Mouse (Mus musculus): ENCODE results near the gene Nup153. TPM values are rescaled to one million over a fixed set of nuclear protein-coding genes. Genes with fewer than 3 reads are reported as not detected.

Gene Nup153
- polyA plus RNA-seq, 1 experiment, result 22.7 TPM

DNA sequence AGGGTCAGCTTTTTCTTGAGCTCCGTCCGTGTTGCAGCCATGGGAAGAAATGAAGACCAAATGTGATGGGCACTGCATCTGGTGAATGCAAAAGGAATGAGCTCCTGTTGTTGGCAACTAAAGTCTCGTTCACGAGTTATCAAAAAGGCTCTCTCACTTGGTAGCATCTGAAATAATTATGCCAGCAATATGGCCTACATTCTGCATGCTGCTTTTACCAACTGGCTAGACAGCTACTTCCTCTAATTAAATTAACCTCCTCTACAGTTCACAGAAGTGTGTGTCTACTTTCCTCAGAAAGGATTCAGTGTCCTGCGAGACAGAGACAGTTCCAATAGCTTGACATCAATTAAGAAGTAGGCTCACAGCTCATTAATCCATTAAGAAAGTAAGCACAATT, 73.2 kb downstream of the Nup153 start:
- no peak for TF ChIP-seq GATA1 (IDR thresholded peaks at IDR 0.05; ENCODE audit: low read length)

DNA sequence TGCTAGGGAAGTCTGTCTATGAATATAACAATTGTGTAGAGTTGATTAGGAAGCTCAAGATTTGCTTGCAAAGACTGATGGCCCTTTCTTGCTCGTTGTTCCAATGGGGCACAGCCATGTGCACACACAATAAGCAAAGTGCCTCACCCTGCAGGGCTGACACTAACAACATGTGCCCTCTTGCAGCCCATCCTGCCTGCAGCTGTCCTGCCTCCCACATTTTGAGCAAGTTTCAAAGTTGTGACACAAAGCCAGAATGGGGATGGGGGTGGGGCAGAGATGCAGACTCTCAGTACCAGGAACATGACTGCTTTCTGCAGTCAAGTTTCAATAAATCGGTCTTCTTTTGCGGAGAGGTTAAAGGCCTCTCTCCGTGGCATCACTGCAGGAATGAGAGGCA, 74.1 kb downstream of the Nup153 start:
- TF ChIP-seq GATA1 (IDR thresholded peaks at IDR 0.05; ENCODE audit: low read length), result no peak

DNA sequence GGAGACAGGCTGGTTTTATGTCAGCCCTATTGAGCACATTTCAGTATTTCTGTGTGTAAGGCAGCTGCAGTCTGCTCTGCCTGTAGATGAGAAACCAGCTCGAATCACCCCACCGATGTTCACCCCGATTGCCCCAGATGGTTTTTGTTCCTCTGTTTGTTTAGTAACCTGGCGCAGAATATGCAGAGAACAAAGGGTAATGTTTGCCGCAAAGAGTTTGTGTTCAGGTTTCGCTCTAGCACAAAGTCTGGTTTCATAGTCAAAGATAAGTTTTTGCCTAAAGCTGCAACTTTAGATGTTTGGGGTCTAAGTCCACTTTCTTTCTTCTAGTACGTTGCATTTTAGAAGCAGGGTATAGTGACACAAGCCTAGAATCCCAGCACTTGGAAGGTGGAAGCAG, 75.1 kb downstream of the Nup153 start:
- no peak for TF ChIP-seq GATA1 (IDR thresholded peaks at IDR 0.05; ENCODE audit: low read length)

DNA sequence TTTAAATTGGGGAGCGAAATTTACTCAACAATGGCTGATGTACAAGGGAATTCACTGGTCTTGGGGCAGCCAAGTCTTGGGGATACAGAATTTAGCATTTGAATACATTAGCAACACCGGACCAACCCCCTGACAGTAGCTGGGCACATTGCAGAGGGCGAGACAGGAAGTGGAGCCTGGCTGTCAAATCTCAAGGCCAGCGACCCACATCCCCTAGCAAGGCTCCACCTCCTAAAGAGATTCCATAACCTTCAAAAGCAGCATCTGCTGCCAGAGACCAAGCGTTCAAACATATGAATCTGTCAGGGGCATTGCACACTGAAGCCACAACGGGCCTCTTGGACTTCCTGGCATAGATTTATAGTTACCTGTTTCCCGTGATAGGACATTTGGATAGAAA, 75.9 kb downstream of the Nup153 start:
- no peak for TF ChIP-seq GATA1 (IDR thresholded peaks at IDR 0.05; ENCODE audit: low read length)

DNA sequence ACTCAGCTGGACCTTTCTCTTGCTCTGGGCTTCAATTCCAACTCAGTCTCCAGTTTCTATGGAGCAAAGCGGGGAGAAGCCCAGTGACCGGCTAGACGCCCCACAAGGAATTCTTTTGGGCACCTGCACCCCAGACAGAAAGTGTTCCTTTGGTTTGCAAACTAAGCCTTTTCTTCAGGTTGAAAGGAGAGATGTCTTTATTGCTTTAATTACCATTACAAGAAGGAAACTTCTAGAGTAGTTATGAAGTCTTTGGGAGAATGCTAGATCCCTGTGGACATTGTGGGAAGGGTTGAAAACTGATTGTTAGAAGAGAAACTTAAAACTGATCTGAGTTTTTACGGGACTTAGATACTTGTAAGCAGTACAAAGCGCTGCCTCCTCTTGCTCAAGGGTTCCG, 82.3 kb downstream of the Nup153 start:
- no peak for TF ChIP-seq GATA1 (IDR thresholded peaks at IDR 0.05; ENCODE audit: low read length)

DNA sequence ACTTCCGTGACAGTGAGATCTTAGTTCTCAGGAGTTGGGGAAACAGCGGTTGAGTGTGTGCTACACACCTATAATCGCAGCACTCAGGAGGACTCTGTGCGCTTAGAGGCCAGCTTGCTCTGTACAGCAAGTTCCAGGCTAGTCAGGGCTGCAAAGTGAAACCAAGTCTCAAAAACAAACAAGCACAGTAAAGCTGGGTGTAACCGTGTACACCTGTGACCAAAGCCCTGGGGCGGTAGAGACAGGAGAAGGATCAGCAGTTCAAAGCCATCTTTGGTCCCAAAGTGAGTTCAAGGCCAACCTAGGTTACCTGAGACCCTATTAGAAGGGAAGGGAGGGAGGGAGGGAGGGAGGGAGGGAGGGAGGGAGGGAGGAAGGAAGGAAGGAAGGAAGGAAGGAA, 83.6 kb downstream of the Nup153 start:
- no peak for TF ChIP-seq GATA1 (IDR thresholded peaks at IDR 0.05; ENCODE audit: low read length)

DNA sequence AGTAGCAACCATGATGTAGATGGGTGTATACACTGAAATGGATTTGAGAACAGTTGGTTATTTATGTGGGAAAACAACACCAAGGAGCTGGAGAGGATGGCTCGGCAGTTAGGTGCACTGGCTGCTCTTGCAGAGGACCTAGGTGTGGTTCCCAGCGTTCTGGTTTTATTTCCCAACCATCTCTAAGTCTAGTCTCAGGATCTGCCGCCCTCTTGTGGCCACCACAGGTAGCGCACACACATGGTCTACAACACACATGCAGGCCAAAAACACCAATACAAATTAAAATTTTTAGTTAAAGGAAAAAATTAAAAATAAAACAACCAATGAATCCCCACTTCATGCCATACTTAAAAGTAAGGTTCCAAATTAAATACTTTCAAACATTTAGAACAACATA, 85.4 kb downstream of the Nup153 start:
- TF ChIP-seq GATA1 (IDR thresholded peaks at IDR 0.05; ENCODE audit: low read length), result no peak

DNA sequence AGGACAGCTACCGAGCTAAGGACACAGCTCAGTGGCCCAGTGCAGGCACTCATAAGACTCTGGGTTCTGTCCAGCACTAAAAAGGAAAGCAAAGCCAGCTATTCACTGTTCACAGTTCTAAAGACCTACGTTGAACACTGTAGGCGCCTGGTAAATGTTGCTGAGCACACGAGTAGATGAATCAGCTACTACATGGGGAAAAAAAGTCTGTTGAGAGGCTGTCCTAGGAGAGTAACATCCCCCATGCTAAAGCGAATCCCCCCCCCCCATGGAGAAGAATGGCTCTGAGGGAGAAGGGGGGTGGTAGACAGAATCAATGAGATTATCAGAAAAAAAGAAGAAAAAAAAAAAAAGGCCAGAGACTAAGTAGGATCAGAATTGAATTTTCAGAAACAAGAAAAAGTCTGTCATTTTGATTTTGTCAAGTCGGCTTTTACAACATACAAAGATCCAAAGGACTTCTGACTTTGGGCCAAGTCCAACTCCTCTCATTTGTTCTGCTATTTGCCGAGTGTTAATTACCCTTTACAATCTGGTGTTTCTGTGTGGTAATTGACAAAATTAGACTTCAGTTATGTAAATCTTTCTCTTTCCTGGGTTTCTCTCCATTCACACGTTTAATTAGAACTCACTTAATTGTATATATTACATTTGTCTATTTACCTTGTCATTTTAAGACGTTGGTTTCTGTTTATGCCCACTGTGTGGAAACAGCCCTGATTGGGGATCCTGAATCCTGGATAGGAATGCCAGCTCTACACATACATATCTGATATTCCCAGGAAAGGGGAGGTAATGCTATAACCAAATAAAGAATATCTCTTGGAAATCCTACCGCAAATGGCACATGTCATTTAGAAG, 86.9 kb downstream of the Nup153 start:
- TF ChIP-seq GATA1 (IDR thresholded peaks at IDR 0.05; ENCODE audit: low read length), result no peak

DNA sequence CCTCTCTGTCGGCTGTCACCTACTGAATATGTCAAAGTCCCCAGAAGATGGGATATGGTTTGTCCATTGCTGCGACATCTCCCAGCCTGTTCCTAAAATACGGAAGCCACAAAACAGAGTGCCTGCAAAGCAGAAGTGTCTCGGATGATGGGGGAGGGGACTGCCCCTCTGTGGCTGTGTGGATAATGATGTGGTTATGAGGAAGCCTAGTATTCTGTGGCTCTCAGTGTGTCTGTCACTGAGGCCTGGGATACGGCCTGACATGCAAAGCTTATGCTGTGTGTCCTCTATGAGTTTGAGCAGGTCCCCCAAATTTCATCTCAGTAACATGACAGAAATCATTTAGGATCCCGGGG, 93.6 kb downstream of the Nup153 start:
- no peak for TF ChIP-seq GATA1 (IDR thresholded peaks at IDR 0.05; ENCODE audit: low read length)

DNA sequence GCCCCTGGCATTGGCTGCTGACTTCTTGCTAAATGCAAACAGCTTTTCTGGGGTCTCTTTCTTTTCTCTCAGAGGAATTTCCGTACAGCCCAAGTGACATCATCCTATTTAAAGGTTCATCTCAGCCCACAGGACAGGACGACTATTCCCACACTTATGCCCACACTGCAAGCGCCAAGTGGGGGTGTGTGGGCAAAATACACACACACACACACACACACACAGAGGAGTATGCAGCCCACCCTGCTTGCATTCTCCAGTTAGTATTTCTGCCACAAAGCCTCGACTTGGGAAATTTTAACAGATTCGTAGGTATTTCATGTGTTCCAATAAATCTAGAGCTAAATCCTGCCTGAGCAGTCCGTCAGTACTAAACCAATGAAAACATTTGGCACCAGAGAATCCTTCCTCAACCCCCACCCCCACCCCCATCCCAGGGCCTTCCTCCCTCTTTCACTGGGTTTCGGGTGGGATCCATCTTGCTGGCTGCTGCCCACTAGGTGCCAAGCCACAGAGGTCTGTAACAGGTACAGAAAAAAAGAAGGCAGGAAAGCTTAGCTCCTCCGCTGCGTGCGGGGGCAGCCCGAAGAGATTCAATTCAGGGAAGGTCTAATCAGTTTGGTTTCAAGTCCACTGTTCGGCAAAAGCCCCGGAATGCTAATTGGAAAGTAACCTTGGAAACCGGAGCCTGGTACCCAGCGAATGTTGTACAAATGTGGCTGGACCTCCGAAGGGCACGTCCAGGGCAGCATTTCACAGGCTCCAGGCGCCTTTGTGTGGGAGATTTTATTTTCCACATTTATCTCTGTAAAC, 94.2 kb downstream of the Nup153 start:
- no peak for TF ChIP-seq GATA1 (IDR thresholded peaks at IDR 0.05; ENCODE audit: low read length)

DNA sequence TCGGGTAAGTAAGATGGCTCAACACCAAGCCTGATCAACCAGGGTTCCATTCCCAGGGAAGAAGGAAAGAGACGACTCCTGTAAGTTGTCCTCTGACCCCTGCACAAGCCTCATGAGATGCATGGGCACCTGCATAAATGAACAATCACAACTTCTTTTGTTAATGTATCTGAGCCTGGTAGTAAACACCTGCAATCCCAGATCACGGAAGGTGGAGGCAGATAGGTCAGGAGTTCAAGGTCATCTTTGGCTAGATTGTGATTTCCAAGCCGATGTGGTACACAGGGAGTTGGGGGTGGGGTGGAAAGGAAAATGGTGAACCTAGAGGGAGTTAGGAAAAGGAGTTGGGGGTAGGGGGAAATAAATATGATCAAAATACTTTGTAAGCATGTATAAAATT, 94.9 kb downstream of the Nup153 start:
- no peak for TF ChIP-seq GATA1 (IDR thresholded peaks at IDR 0.05; ENCODE audit: low read length)

Other genes starting within 250 kb of the Nup153 start
- gene Cap2, start 226.1 kb downstream of the Nup153 start, polyA plus RNA-seq (2012), result not detected in 2 replicates
- gene Fam8a1, start 58.4 kb downstream of the Nup153 start, polyA plus RNA-seq (2012), result 8.8 and 12.0 TPM in 2 replicates
- not detected in 2 replicates for gene Kif13a, start 201.9 kb upstream of the Nup153 start, polyA plus RNA-seq (2012)

Data from G1E-ER4 (cell line).